ENCODE assay signal across 20 mouse cellular contexts in the genomic region with DNA sequence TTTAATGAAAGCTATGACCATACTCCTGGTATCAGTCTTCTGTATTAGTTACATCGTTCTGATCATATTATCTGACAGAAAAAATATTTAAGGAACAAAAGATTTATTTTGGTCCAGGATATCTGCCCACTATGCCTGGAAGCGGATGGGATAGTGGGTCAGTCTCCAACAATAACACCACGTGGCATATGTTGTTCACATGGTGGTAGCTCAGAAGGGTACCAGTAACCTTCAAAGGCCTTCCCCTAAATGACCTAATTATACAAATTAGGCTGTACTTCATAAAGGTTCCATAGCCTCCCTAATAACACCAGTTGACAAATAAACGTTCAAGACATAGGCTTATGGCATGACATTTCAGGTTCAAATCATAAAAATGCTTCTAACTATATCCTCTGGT. TPM values are rescaled to one million over a fixed set of nuclear protein-coding genes. Genes with fewer than 3 reads are reported as not detected.
DNase-seq lines count a peak whose midpoint lies in the region; ATAC-seq and TF ChIP-seq lines count a peak whose summit lies in the region.
"Had no signal": no experiment of that assay in that cellular context is flagged by ENCODE, and none has a peak within 500 bp of the region (broad histone marks: within the 10 kb centered on the region; RNA-seq: fewer than 3 reads in every experiment).

No protein-coding gene starts in this region.

- H3K4me2 ChIP-seq in heart, postnatal 0 days (ENCODE audit: low read depth, low read length): no peak overlapping the region; the same call in 1 of the 2 replicates
- peak overlapping the region; percentile 16 for H3K4me2 ChIP-seq in lung, embryonic 14.5 days
- H3K4me2 ChIP-seq: forebrain, embryonic 13.5 days; hindbrain, embryonic 15.5 days; limb, embryonic 15.5 days; midbrain, embryonic 11.5 days; neural tube, embryonic 12.5 days had no signal

- H3K4me1 ChIP-seq in heart, embryonic 10.5 days: peaks cover 6% of the 10 kb centered on the region
- peaks cover 12% of the 10 kb centered on the region; the same call in 1 of the 2 replicates for H3K4me1 ChIP-seq in heart, postnatal 0 days (ENCODE audit: control insufficient read depth, insufficient read depth)
- no peaks in the 10 kb centered on the region for H3K4me1 ChIP-seq in lung, embryonic 14.5 days (ENCODE audit: insufficient read depth)
- peaks cover 3% of the 10 kb centered on the region for H3K4me1 ChIP-seq in lung, adult 2 months (ENCODE audit: control insufficient read depth, insufficient read depth, low read length)
- H3K4me1 ChIP-seq: forebrain, embryonic 13.5 days; hindbrain, embryonic 10.5 days; hindbrain, embryonic 15.5 days; limb, embryonic 15.5 days; neural tube, embryonic 12.5 days had no signal

- no peak for TF ChIP-seq CTCF in heart, postnatal 0 days (IDR thresholded peaks at IDR 0.05; ENCODE audit: low read depth)
- TF ChIP-seq CTCF in lung, embryonic 14.5 days (IDR thresholded peaks at IDR 0.05; ENCODE audit: low read depth): no peak
- TF ChIP-seq CTCF in lung, adult 2 months (IDR thresholded peaks at IDR 0.05; ENCODE audit: insufficient read depth, low read length): no peak

- no peak for DNase-seq in heart, embryonic 10.5 days (ENCODE audit: low spot score)
- DNase-seq in heart, postnatal 4 days: no peak
- DNase-seq in heart, postnatal 0 days (ENCODE audit: low spot score): no peak
- DNase-seq in heart, postnatal 36 days: no peak
- DNase-seq in lung, embryonic 14.5 days: no peak
- DNase-seq in lung, adult 2 months: no peak
- DNase-seq in layer of hippocampus, adult 8-10 months (ENCODE audit: low spot score in 2 of 2): no peak
- DNase-seq: cerebellum, adult 11 months; cerebellum, adult 9-10 months; cerebellum, postnatal 36 days; right cerebral cortex, adult 18-20 months had no signal

- no peaks in the 10 kb centered on the region for H3K36me3 ChIP-seq in heart, embryonic 10.5 days
- H3K36me3 ChIP-seq in heart, postnatal 0 days (replicated peaks; ENCODE audit: control insufficient read depth, insufficient read depth, low read length): no peaks in the 10 kb centered on the region
- no peaks in the 10 kb centered on the region for H3K36me3 ChIP-seq in lung, embryonic 14.5 days (ENCODE audit: insufficient read depth)
- H3K36me3 ChIP-seq: hindbrain, embryonic 10.5 days; hindbrain, embryonic 15.5 days; limb, embryonic 10.5 days; limb, embryonic 15.5 days; neural tube, embryonic 12.5 days had no signal

- intact Hi-C loops in heart, postnatal 36 days (cut with DNase I): loop anchor here (2.0 to 5.0 kb wide), 2 partner anchors 77 to 114 kb away; a partner anchor contains a TSS

- ATAC-seq in heart, postnatal 0 days (ENCODE audit: insufficient read depth, low read depth): no peak
- no peak for ATAC-seq in lung, embryonic 14.5 days (ENCODE audit: insufficient read depth)
- ATAC-seq: forebrain, embryonic 13.5 days; midbrain, embryonic 16.5 days had no signal

- H3K27me3 ChIP-seq in heart, embryonic 10.5 days (ENCODE audit: insufficient read depth, poor library complexity, severe bottlenecking): no peaks in the 10 kb centered on the region
- H3K27me3 ChIP-seq in heart, postnatal 0 days (ENCODE audit: control insufficient read depth, insufficient read depth, low read length): no peaks in the 10 kb centered on the region
- H3K27me3 ChIP-seq in lung, embryonic 14.5 days (ENCODE audit: insufficient read depth, low read length): no peaks in the 10 kb centered on the region
- H3K27me3 ChIP-seq: forebrain, embryonic 13.5 days; hindbrain, embryonic 15.5 days; limb, embryonic 15.5 days; neural tube, embryonic 12.5 days had no signal

- 71% methylated on average over 4 of the region's 4 CpGs for WGBS in heart, embryonic 10.5 days
- WGBS in heart, postnatal 0 days: 61% methylated on average over 4 of the region's 4 CpGs
- WGBS in lung, embryonic 14.5 days: 74% methylated on average over 4 of the region's 4 CpGs
- WGBS in lung, adult 2 months: 70% methylated on average over 4 of the region's 4 CpGs

- H3K9ac ChIP-seq in heart, postnatal 0 days (replicated peaks; ENCODE audit: low read depth, low read length): no peak overlapping the region
- no peak overlapping the region for H3K9ac ChIP-seq in lung, embryonic 14.5 days
- H3K9ac ChIP-seq: forebrain, embryonic 13.5 days; hindbrain, embryonic 15.5 days; limb, embryonic 15.5 days; neural tube, embryonic 12.5 days had no signal

- TF ChIP-seq POLR2A in lung, adult 2 months (IDR thresholded peaks at IDR 0.05; ENCODE audit: borderline replicate concordance, extremely low read depth, low read depth, low read length): no peak

- peak overlapping the region; percentile 86; the same call in 1 of the 2 replicates for H3K27ac ChIP-seq in heart, embryonic 10.5 days
- H3K27ac ChIP-seq in heart, postnatal 0 days (ENCODE audit: low read depth): peak overlapping the region; percentile 81
- H3K27ac ChIP-seq in lung, embryonic 14.5 days (ENCODE audit: low read depth): 0 out of 2 replicates have a peak overlapping the region, but pooled peaks have one; percentile 27
- H3K27ac ChIP-seq: forebrain, embryonic 13.5 days; hindbrain, embryonic 10.5 days; hindbrain, embryonic 15.5 days; limb, embryonic 10.5 days; limb, embryonic 15.5 days; neural tube, embryonic 12.5 days had no signal

- no peak overlapping the region for H3K4me3 ChIP-seq in heart, embryonic 10.5 days
- H3K4me3 ChIP-seq in heart, postnatal 0 days (ENCODE audit: low read depth, low read length): no peak overlapping the region
- H3K4me3 ChIP-seq in lung, embryonic 14.5 days (ENCODE audit: low read depth, low read length): no peak overlapping the region
- no peak overlapping the region for H3K4me3 ChIP-seq in lung, adult 2 months (replicated peaks; ENCODE audit: extremely low read depth, low read depth, low read length)
- H3K4me3 ChIP-seq: forebrain, embryonic 13.5 days; hindbrain, embryonic 10.5 days; hindbrain, embryonic 15.5 days; limb, embryonic 10.5 days; limb, embryonic 15.5 days; myocyte; neural tube, embryonic 12.5 days had no signal

- TF ChIP-seq EP300 in heart, postnatal 0 days (IDR thresholded peaks at IDR 0.05; ENCODE audit: low read depth): no peak

- no peaks in the 10 kb centered on the region for H3K9me3 ChIP-seq in heart, embryonic 10.5 days
- H3K9me3 ChIP-seq in heart, postnatal 0 days (replicated peaks; ENCODE audit: control insufficient read depth, low read length): no peaks in the 10 kb centered on the region
- H3K9me3 ChIP-seq in lung, embryonic 14.5 days (ENCODE audit: low read depth, low read length): no peaks in the 10 kb centered on the region
- H3K9me3 ChIP-seq: forebrain, embryonic 13.5 days; hindbrain, embryonic 10.5 days; hindbrain, embryonic 15.5 days; limb, embryonic 10.5 days; limb, embryonic 15.5 days; neural tube, embryonic 12.5 days had no signal

RNA-seq across cellular contexts. Expression of a gene that starts 0.7 kb away (rescaled TPM):
- 27.4 and 36.5 TPM in 2 replicates for polyA plus RNA-seq in heart, embryonic 10.5 days (2016; fragmentation: Nextera tagmentation; extraction: Ambion mirVana)
- 10 to 100 TPM; 12.4 to 12.5 TPM for total RNA-seq in heart, postnatal 4 days (2021)
- 8.0 and 12.1 TPM in 2 replicates for total RNA-seq in heart, postnatal 0 days (2014; rRNA removed; ENCODE audit: low replicate concordance)
- polyA plus RNA-seq in heart, postnatal 0 days (2015; fragmentation: Nextera tagmentation; extraction: Ambion mirVana): 13.7 and 14.9 TPM in 2 replicates
- 1 to 10 TPM; 5.3 to 6.3 TPM for total RNA-seq in heart, postnatal 36 days (2021)
- polyA plus RNA-seq in lung, embryonic 14.5 days (2014; fragmentation: Nextera tagmentation; extraction: Ambion mirVana): 15.4 and 17.0 TPM in 2 replicates
- 3.7 and 7.2 TPM in 2 replicates for polyA plus RNA-seq in lung, adult 2 months (2012; rRNA removed)
- total RNA-seq in layer of hippocampus, adult 8-10 months (2022): 1 to 10 TPM in 3 of 4 experiments, under 1 TPM in 1; 0.69 to 9.2 (median 3.9) TPM

Comparison
In these comparisons a context has a peak if more than half of its experiments do, and no peak if none do; other contexts are left out.
1. H3K27ac ChIP-seq: peak in every context shown above with its lines; median percentile 86 in heart, embryonic 10.5 days; 81 in heart, postnatal 0 days; 27 in lung, embryonic 14.5 days.